Mouse (Mus musculus) stomach, embryonic 16.5 days (tissue): ENCODE measurements at regions not wholly inside any gene's neighbourhood (a gene's known extent, or its start where the extent isn't known, plus 50 kb on each side); places are given as distances from the start of the nearest gene placed in this dataset.
A peak's percentile ranks its signal among the peaks of the same experiment; 100 is the strongest.

ENCODE experiments used
- ATAC-seq: fragments of 200-750 bp; cut with Nextera tagmentation; 2 replicates; pipeline ENCODE4 v1.8.0; 2017; ENCODE audit warnings: moderate number of reproducible peaks, moderate TSS enrichment; ENCODE audit not compliant: insufficient read depth, low FRiP score
- H3K27ac ChIP-seq: fragments of 300-500 bp; sonication (generic); 2 replicates; pipeline ENCODE4 v1.5.1; 2014; ENCODE audit warnings: low read length
- H3K27me3 ChIP-seq: fragments of 300-500 bp; sonication (generic); 2 replicates; pipeline ENCODE4 v1.6.1; 2014; ENCODE audit warnings: low read length, control low read depth, mixed read lengths; ENCODE audit not compliant: control insufficient read depth, insufficient read depth
- H3K36me3 ChIP-seq: fragments of 300-500 bp; sonication (generic); 2 replicates; pipeline ENCODE4 v1.6.1; 2014; ENCODE audit warnings: low read length; ENCODE audit not compliant: control insufficient read depth, insufficient read depth
- H3K4me1 ChIP-seq: fragments of 300-500 bp; sonication (generic); 2 replicates; pipeline ENCODE4 v1.6.1; 2014; ENCODE audit warnings: low read length, control low read depth, mixed read lengths; ENCODE audit not compliant: control insufficient read depth, insufficient read depth
- H3K4me2 ChIP-seq: fragments of 300-500 bp; sonication (generic); 2 replicates; pipeline ENCODE4 v1.6.1; 2014; ENCODE audit warnings: low read depth, low read length, mixed read lengths
- H3K4me3 ChIP-seq: fragments of 300-500 bp; sonication (generic); replicated peaks from 2 replicates; pipeline ENCODE4 v1.5.1; 2014; ENCODE audit warnings: mild to moderate bottlenecking, low read length
- H3K9ac ChIP-seq: fragments of 300-500 bp; sonication (generic); 2 replicates; pipeline ENCODE4 v1.6.1; 2014; ENCODE audit warnings: low read length
- H3K9me3 ChIP-seq: fragments of 300-500 bp; sonication (generic); replicated peaks from 2 replicates; pipeline ENCODE4 v1.6.1; 2016; ENCODE audit warnings: low read length, control low read depth; ENCODE audit not compliant: control insufficient read depth
- WGBS: fragments of 180-500 bp; shearing (Covaris S2); extraction: QIAGEN DNeasy Blood & Tissue Kit; methylation state at CpG from one replicate; pipeline ENCODE4 v1.1.7; 2014; 5-methylcytosine and 5-hydroxymethylcytosine counted together

DNA sequence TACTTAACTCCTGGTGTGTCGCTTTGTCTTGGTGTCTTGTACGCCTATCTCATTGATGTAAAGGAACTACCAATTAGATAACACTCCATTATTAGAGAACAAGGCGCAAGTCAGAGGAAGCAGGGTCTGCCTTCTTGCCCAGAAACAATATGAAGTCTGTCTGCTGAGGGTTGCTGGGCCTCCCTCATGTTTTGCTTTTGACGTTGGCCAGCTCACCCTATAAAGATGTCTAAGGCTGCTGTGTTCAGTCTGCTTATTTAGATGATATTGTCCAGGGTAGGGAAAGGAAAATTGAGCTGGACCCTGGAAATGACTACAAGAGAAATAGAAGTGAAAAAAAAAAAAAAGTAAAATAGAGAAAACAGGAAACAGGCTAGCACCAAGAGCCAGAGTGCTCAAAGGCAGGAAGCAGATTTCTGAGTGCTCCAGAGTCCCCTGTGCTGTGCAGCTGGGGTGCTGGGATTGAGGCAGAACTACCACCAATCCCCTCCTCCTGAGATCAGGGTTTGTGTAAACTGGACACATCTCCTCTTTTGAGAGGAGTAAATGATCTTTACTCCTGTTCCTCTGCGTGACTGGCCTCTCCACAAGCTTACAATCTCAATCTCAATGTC lies 429.0 kb upstream of the A1bg start:
- H3K9me3 ChIP-seq = no peaks in the 10 kb centered on the region
- H3K9ac ChIP-seq = no peak overlapping the region
- WGBS = 54% methylated on average over 5 of the region's 5 CpGs
- no peaks in the 10 kb centered on the region for H3K36me3 ChIP-seq
- H3K4me1 ChIP-seq = no peaks in the 10 kb centered on the region
- ATAC-seq = no peak
- H3K27me3 ChIP-seq = no peaks in the 10 kb centered on the region
- H3K4me3 ChIP-seq = no peak overlapping the region
- no peak overlapping the region for H3K4me2 ChIP-seq
- H3K27ac ChIP-seq = peak overlapping the region; percentile 49

DNA sequence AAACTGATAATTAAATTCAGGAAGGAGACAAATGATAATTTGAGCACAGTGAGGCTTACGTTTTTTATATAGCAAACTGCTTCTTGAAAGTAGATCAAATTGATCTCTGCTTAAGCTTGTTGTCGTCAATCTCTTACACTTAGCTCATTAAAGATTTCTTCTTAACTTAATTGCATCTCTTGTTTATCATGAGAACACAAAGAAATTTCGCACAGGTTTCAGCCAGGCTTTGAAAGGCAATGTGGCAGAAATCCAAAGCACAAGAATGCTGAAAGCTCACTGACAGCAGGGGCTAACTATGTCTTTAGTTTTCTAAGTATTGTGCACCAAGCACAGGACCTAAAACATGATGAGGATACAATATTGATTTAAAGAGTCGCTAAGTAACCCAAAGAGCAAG lies 422.3 kb upstream of the A1bg start:
- Histone ChIP-seq H3K4me1 (no peaks in the 10 kb centered on the region), H3K36me3 (no peaks in the 10 kb centered on the region), H3K27ac (no peak overlapping the region), H3K9me3 (no peaks in the 10 kb centered on the region), H3K9ac (no peak overlapping the region), H3K4me2 (no peak overlapping the region), H3K4me3 (no peak overlapping the region), H3K27me3 (no peaks in the 10 kb centered on the region)
- no peak for ATAC-seq
- whole genome bisulfite sequencing = 52% methylated on average over 4 of the region's 4 CpGs

DNA sequence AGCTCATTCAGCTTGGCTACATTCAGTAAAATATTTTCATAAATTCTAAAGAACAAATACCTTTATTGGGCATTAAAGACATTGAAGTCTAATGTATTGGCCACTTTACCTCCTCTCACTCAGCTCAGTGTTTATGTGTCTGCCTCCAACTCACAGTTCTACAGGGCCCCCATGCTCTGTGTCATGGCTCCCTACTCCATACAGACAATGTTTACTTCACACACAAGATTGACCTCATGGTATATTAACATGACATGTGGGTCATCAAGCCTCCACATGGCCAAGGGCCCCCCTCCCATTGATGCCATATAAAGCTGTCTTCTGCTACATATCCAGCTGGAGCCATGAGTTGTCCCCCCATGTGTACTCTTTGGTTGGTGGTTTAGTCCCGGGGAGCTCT lies 419.8 kb upstream of the A1bg start:
- Histone ChIP-seq H3K4me1 (no peaks in the 10 kb centered on the region), H3K9me3 (no peaks in the 10 kb centered on the region), H3K27me3 (no peaks in the 10 kb centered on the region), H3K9ac (no peak overlapping the region), H3K4me3 (no peak overlapping the region), H3K36me3 (no peaks in the 10 kb centered on the region), H3K27ac (no peak overlapping the region), H3K4me2 (no peak overlapping the region)
- WGBS = 89% methylated on average over 1 of the region's 1 CpGs
- no peak for ATAC-seq

DNA sequence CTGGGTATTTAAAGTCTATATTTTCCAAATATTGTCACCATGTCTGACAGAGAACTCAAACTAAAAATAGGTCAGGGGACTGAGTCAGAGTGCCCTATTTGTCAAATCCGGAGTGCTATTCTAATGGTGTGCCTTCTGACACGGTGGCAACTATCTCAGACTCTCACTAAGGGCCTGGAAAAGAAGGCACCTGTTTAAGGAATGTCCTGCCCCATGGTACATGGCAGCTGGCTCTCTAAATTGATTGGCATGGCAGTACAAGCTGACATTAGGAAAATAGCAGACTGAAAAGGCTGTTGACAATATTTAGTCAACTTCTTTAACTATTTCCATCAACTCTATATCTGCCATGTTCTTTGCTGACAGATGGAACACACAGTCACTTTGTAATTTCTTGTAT lies 405.1 kb upstream of the A1bg start:
- 80% methylated on average over 2 of the region's 2 CpGs for WGBS
- H3K27ac ChIP-seq = no peak overlapping the region
- no peak for ATAC-seq
- H3K9me3 ChIP-seq = no peaks in the 10 kb centered on the region
- H3K4me3 ChIP-seq = no peak overlapping the region
- H3K4me1 ChIP-seq = no peaks in the 10 kb centered on the region
- H3K27me3 ChIP-seq = no peaks in the 10 kb centered on the region
- no peaks in the 10 kb centered on the region for H3K36me3 ChIP-seq
- no peak overlapping the region for H3K4me2 ChIP-seq
- no peak overlapping the region for H3K9ac ChIP-seq

DNA sequence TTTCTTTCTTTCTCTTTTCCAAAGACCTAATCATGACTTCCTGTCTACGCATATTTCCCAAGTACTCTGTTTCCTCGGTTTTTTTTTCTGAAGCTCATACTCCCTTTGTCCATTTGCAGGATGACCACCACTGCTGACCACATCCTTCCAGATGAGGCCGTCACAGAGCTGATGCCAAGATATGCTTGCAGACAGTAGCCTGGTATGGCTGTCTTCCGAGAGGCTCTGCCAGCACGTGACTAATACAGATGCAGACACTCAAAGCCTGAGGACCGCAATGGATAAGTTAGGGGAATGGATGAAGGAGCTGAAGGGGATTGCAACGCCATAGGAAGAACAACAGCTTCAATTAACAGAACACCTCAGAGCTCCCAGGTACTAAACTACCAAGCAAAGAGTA lies 399.4 kb upstream of the A1bg start:
- H3K4me1 ChIP-seq = no peaks in the 10 kb centered on the region
- H3K27me3 ChIP-seq = no peaks in the 10 kb centered on the region
- WGBS = 84% methylated on average over 7 of the region's 7 CpGs
- H3K9ac ChIP-seq = no peak overlapping the region
- H3K36me3 ChIP-seq = no peaks in the 10 kb centered on the region
- no peak for ATAC-seq
- H3K9me3 ChIP-seq = no peaks in the 10 kb centered on the region
- H3K27ac ChIP-seq = no peak overlapping the region
- no peak overlapping the region for H3K4me2 ChIP-seq
- H3K4me3 ChIP-seq = no peak overlapping the region

DNA sequence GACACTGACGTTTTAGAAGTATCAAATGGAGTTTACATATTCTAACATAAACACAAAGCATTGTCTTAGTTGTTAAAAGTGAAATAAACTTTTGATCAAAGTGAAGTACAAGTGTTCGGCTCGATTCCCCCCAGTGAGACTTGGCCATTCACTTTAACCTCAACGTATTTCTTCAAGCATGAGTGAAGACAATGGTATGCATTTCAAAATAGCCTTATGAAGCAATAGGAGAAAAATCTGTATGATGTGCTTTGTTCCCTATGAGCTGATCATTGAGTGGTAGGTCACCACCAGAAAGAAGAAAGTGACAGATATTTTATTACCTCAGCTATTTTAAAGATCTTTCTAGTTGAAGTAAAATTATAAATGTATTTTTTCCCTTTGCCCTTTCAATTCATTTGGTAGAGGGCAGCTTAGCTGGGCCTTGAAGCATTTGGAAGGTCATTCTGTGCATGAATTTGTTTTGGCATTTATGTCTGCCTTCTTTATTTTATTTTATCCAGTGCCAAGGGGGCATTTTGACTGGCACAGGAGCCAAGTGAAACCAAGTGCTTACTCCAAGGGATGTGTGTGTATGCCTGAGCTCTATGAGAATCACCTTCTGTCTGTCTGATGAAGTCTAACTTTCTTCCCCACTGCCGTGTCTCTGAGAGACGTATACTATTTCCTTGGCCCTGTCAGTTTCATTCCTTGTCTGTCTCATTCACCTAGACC lies 386.8 kb upstream of the A1bg start:
- Histone ChIP-seq H3K4me2 (no peak overlapping the region), H3K4me1 (no peaks in the 10 kb centered on the region), H3K9ac (no peak overlapping the region), H3K27ac (no peak overlapping the region), H3K27me3 (no peaks in the 10 kb centered on the region), H3K4me3 (no peak overlapping the region), H3K36me3 (no peaks in the 10 kb centered on the region), H3K9me3 (no peaks in the 10 kb centered on the region)
- no peak for ATAC-seq
- 69% methylated on average over 6 of the region's 6 CpGs for WGBS

DNA sequence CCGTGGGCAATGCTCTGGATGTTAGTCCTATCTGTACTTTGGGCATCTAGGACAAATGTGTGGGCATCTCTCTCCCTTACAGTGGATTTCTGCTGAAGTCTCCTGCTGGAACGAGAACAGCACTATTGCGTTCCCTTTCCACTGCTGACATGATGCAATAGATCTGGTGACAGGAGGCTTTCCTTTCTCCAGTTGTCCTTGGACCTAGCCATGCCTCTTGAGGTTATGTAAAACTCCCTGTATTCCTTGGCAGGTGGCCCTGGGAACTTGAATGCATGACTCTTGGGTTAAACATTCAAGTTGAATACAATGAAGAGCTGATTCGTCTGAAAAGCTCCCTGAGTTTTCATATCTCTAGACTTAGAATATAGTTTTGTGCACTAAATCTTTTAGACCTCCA lies 386.1 kb upstream of the A1bg start:
- no peaks in the 10 kb centered on the region for H3K4me1 ChIP-seq
- WGBS = 73% methylated on average over 4 of the region's 4 CpGs
- H3K9ac ChIP-seq = no peak overlapping the region
- H3K4me3 ChIP-seq = no peak overlapping the region
- H3K9me3 ChIP-seq = no peaks in the 10 kb centered on the region
- H3K27ac ChIP-seq = no peak overlapping the region
- no peak for ATAC-seq
- H3K27me3 ChIP-seq = no peaks in the 10 kb centered on the region
- H3K4me2 ChIP-seq = no peak overlapping the region
- no peaks in the 10 kb centered on the region for H3K36me3 ChIP-seq

DNA sequence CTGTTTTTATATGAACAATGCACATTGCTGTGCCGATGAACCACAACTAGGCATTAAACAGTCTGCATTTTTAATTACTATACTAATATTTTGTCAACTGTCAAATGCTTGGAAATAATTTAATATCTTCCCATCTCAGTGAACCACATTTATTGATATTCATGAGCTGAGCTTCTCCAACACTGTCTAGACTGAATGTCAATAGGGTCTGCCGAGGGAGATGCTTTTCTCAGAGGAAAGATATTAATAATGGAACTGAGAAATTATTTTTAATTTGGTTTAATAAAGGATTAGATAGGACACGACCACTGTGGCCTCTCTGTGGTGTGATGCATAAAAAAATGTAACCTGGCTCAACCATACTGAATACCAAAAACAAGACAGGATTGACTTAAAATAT lies 381.7 kb upstream of the A1bg start:
- H3K4me1 ChIP-seq = no peaks in the 10 kb centered on the region
- no peak overlapping the region for H3K4me2 ChIP-seq
- 77% methylated on average over 3 of the region's 3 CpGs for WGBS
- H3K27ac ChIP-seq = no peak overlapping the region
- no peaks in the 10 kb centered on the region for H3K36me3 ChIP-seq
- no peak overlapping the region for H3K9ac ChIP-seq
- no peaks in the 10 kb centered on the region for H3K27me3 ChIP-seq
- H3K9me3 ChIP-seq = no peaks in the 10 kb centered on the region
- H3K4me3 ChIP-seq = no peak overlapping the region
- no peak for ATAC-seq

DNA sequence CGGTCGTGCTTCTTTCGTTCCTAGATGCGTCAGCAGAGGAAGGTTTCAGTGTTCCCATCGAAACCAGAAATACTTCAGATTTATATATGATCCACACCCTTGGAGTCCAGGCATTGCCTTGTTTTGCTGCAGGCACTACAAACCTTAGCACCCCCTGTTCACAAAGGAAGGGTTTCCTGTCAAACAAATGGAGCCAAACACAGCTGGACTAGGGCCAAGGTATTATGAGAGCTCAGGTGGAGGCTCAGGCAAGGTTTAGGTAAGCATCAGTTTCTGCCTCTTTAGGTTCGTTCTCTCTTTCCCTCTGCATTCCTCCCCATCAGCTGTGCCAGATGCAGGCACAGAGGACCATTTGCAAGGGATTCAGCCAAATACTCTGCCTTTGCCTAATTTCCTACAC lies 377.0 kb upstream of the A1bg start:
- no peak overlapping the region for H3K4me2 ChIP-seq
- H3K9me3 ChIP-seq = no peaks in the 10 kb centered on the region
- H3K9ac ChIP-seq = no peak overlapping the region
- H3K4me1 ChIP-seq = no peaks in the 10 kb centered on the region
- no peaks in the 10 kb centered on the region for H3K27me3 ChIP-seq
- H3K36me3 ChIP-seq = no peaks in the 10 kb centered on the region
- no peak overlapping the region; the same call in 1 of the 2 replicates for H3K27ac ChIP-seq
- H3K4me3 ChIP-seq = no peak overlapping the region
- 74% methylated on average over 6 of the region's 6 CpGs for WGBS
- ATAC-seq = no peak
